Mouse (Mus musculus): ENCODE data around the gene Pdlim4.

The Pdlim4 gene

GRCm38 (mm10) chr11:54091726-54092125 lies 22.9 kb upstream of the Pdlim4 start:
- peak; percentile 23 for DNase-seq (ENCODE audit: low spot score)

GRCm38 (mm10) chr11:54090091-54090879 lies 21.5 kb upstream of the Pdlim4 start:
- no peak for DNase-seq (ENCODE audit: low spot score)

GRCm38 (mm10) chr11:54088947-54089317 lies 20.1 kb upstream of the Pdlim4 start:
- peak; percentile 67 for DNase-seq (ENCODE audit: low spot score)

- no peak for DNase-seq (ENCODE audit: low spot score)
These were observed 19.6 kb upstream of the Pdlim4 start for GRCm38 (mm10) chr11:54088253-54088946.

GRCm38 (mm10) chr11:54085816-54086215 lies 17.0 kb upstream of the Pdlim4 start:
- DNase-seq (ENCODE audit: low spot score), result no peak

- DNase-seq (ENCODE audit: low spot score), result no peak
These were observed 16.2 kb upstream of the Pdlim4 start for GRCm38 (mm10) chr11:54084976-54085375.

GRCm38 (mm10) chr11:54082725-54083124 lies 13.9 kb upstream of the Pdlim4 start:
- DNase-seq (ENCODE audit: low spot score), result no peak

GRCm38 (mm10) chr11:54080435-54080834 lies 11.6 kb upstream of the Pdlim4 start:
- DNase-seq (ENCODE audit: low spot score), result no peak

- DNase-seq (ENCODE audit: low spot score), result no peak
These were observed 7.3 kb upstream of the Pdlim4 start for GRCm38 (mm10) chr11:54076101-54076500.

- DNase-seq (ENCODE audit: low spot score), result no peak
These were observed 6.5 kb upstream of the Pdlim4 start for GRCm38 (mm10) chr11:54075353-54075752.

GRCm38 (mm10) chr11:54073291-54073690 lies 4.5 kb upstream of the Pdlim4 start:
- DNase-seq (ENCODE audit: low spot score), result no peak

GRCm38 (mm10) chr11:54071726-54072445 lies 3.1 kb upstream of the Pdlim4 start:
- no peak for DNase-seq (ENCODE audit: low spot score)

- no peak for DNase-seq (ENCODE audit: low spot score)
These were observed 756 bp downstream of the Pdlim4 start for GRCm38 (mm10) chr11:54067996-54068519.

GRCm38 (mm10) chr11:54067318-54067995 lies 1.4 kb downstream of the Pdlim4 start:
- DNase-seq (ENCODE audit: low spot score), result no peak

GRCm38 (mm10) chr11:54066400-54066799 lies 2.4 kb downstream of the Pdlim4 start:
- DNase-seq (ENCODE audit: low spot score), result no peak

- DNase-seq (ENCODE audit: low spot score), result no peak
These were observed 3.0 kb downstream of the Pdlim4 start for GRCm38 (mm10) chr11:54065915-54066178.

GRCm38 (mm10) chr11:54065106-54065914 lies 3.5 kb downstream of the Pdlim4 start:
- no peak for DNase-seq (ENCODE audit: low spot score)

- DNase-seq (ENCODE audit: low spot score), result no peak
These were observed 4.3 kb downstream of the Pdlim4 start for GRCm38 (mm10) chr11:54064412-54064978.

GRCm38 (mm10) chr11:54063472-54063775 lies 5.4 kb downstream of the Pdlim4 start:
- DNase-seq (ENCODE audit: low spot score), result no peak

- DNase-seq (ENCODE audit: low spot score), result no peak
These were observed 5.9 kb downstream of the Pdlim4 start for GRCm38 (mm10) chr11:54062753-54063471.

Data from spleen, adult 12 weeks (tissue).